Mouse (Mus musculus) WW6 (cell line): ENCODE results near the gene Atp13a4.

ENCODE experiments used
- DNase-seq: peaks from one replicate; pipeline ENCODE4 v3.0.0-alpha.2; 2013; ENCODE audit warnings: low read depth, low spot score

The Atp13a4 gene

DNA sequence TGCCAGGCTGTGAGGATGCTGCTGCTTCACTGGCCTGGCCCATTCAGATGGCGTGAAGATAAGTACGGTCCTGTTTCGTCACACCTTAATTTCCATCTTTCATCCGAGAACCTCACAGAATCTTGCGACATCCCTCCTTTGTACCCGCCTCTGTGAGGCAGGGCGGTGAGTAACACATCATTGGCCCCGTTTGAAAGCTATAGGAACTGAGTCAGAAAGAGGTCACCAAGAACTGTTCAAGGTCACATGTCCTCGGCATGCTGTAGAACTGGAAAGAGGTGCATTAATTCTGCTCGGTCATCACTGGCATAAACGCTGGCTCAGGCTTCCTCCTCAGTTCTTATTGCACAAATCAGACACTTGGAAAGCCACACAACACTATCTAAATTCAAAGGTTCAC, at the start of gene Atp13a4:
Gene Atp13a4 (minus strand): TSS at position 36 of the 400 bp plus-strand sequence.
- DNase-seq: no peak

DNA sequence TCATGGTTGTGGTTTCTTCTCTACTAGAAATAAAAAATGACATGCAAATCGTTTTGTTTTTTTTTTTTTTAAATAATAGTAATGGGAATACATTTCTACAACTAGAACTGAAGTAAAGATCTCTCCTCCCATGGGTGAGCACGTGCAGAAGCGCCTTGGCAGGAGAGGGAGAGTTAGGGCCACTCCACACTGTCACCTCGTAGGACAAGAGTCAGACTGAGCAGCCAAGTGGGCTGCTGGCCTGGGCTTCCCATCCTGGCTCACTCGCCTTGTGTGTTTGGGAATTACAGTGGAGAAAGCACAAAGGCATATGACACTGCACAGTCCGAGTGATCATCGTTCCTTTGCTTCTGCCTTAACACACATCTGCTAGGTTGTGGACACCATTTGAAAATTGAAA, 47.5 kb upstream of the Atp13a4 start:
- no peak for DNase-seq

DNA sequence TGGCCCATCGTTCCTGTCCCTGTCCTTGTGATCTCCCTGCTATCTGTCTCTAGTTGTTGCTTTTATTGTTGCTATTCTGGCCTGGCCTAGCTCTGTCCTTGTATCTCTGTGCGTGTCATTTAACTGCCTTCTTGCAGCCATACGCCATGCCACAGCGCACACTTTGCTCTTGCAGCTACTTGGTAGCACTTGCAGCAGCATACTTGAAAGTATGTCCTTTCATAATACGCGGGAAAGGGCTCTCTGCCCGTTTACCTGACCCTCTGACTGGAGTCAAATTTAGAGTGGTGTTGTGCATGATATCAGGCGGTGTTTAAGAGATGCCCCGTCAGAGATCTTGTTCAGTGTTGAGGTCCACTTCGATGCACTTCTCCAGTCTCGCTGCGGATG, 35.1 kb upstream of the Atp13a4 start:
- no peak for DNase-seq

DNA sequence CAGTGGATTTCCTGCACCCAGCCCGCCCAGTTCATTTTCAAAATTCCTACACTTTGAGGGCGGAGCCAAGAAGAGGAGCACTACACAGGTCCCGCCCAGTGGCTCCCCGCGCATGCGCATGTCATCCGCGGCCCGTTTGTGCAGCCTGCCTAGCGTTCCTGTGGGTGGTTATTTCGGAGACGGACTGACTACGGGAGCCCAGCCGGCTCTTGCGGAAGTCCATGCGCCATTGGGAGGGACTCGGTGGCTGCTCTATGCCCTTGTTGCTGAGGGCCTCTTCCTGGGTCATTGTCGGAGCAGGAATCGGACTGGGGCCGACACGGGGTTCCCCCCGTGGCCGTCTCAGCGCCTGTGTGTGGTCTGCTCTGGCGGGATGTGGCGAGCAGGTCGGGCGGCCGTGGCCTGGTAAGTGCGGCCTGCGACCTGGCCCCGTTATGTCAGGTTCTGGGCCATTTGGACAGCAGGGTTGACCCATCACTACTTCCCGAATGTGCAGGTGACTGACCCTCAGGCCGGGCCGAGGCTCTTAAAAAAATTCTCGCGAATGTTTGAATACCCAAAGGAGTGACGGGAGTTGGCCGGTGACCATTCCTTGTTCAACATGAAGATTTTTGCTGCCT, 34.6 kb upstream of the Atp13a4 start, which contains the start of gene Opa1:
Gene Opa1 (plus strand): TSS at position 168 of the 620 bp plus-strand sequence.
- peak; percentile 87 for DNase-seq

DNA sequence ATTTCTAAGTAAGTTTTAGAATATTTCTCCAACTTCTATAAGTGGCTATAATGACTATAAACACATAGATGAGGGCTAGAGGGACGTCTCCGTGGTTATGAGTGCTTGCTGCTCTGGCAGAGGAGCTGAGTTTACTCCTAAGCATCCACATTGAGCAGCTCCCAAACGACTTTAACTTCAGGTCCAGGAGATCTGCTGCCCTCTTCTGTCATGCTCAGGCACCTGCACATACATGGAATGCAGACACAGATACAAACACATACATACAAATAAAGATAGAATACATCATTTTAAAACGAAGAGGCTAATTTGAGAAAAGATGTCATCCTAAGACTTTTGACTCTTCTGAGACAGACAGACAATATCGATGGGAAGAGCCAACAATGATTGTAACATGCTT, 31.0 kb upstream of the Atp13a4 start:
- DNase-seq: no peak

DNA sequence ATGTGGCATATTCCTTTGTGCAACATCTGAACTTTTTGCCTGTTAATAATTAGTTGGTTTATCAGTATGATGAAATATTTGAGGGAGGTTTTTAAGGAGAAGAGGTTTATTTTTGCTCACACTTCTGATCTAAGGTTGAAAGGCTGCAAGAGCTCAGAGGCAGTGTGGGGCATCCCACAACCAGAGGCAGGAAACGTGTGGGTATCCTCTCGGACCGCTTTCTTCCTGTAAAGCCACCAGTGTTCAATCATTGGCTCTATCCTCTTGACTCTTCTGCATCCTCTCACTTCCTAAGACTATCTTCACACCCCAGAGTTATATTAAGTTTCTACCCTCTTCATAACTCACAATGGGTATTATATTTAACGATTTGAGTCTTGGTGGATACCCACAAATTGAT, 29.3 kb upstream of the Atp13a4 start:
- no peak for DNase-seq

DNA sequence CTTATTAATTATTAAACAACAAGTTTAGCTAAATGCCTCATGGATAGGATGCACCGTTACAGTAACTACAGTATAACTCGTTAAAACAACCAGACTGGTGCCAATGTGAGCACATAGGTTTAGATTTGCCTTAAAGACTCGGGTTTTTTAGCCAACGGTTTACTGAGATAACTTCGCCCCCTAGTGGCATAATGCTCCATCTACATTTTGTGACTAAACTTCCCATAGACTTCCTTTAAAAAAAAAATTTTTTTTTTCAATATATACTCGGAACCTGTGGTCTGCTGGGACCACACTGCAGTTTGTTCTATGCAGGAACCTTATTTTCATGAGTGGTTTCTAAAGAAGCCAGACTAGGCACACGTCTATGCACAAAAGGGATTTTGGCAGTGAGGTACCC, 16.2 kb upstream of the Atp13a4 start:
- DNase-seq: no peak

DNA sequence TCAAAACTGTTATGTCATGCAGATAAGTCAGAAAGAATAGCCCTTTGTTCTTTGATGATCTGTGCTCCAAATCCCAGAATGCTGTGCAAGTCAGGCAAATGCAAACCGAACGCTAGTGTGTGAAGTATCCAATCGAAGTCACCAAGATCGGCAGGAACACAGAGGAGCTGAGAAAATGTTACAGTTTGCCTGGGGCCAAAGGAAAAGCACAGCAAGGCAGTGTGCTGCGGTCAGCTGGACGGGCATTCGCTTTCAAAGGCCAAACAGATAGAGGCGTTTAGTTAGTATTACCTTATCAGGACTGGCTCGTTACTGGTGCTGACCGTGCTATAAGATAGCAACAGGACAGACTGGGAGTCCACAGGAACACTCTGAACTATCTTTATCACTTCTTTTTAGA, 15.8 kb upstream of the Atp13a4 start:
- peak; percentile 38 for DNase-seq

DNA sequence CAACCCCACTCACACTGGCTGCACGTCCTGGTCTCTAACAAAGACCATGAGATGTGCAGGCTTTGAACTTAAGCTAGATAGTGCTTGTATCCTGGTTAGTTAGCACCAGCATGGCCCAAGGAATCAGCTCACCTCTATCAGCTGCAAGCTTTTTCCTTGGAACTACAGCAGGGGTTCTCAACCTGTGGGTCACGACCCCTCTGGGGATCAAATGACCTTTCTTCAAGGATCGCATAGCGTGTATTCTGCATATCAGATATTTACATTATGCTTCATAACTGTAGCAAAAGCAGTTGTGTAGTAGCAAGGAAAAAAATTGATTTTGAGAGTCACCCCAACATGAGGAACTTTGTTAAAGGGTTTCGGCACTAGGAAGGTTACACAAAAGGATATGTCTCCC, 15.0 kb upstream of the Atp13a4 start:
- no peak for DNase-seq

DNA sequence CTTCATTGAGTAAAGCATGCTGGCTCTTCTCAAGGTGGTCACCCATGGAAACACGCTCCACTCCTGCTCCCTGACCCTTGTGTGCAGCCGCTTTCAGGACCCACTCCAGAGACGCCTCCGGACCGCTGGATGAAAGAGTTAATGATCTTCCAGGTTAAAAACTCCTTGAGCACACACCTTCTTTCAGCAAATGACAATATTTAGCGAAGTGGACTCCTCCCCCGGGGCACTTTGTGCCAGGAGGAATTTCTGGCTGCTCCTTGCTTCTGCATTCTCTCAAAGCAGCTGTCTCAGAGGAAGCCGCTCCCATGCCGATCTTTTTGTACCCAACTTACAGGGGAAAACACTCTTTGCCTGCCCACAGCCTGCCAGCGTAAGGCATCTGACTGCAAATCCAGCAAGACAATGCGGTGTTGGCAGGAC, 3.4 kb downstream of the Atp13a4 start:
- DNase-seq: no peak

DNA sequence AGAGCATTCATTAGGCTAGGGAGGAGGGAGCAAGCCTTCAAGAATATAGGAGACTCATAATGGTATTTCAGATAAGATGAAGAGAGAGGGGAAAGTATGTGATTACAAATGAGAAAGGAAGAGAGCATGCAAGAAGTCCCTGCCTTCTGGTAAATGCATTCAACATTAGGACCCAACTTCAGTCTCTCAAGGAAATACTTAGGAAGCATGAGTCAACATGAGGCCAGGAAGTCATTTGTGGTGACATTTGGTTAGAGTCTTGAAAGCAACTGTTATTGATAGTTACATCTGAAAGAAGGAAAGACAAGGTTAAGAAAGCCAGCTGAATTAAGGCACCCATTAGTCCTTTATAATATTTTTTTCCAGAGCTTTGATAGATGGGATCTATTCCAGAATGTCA, 4.8 kb downstream of the Atp13a4 start:
- no peak for DNase-seq

DNA sequence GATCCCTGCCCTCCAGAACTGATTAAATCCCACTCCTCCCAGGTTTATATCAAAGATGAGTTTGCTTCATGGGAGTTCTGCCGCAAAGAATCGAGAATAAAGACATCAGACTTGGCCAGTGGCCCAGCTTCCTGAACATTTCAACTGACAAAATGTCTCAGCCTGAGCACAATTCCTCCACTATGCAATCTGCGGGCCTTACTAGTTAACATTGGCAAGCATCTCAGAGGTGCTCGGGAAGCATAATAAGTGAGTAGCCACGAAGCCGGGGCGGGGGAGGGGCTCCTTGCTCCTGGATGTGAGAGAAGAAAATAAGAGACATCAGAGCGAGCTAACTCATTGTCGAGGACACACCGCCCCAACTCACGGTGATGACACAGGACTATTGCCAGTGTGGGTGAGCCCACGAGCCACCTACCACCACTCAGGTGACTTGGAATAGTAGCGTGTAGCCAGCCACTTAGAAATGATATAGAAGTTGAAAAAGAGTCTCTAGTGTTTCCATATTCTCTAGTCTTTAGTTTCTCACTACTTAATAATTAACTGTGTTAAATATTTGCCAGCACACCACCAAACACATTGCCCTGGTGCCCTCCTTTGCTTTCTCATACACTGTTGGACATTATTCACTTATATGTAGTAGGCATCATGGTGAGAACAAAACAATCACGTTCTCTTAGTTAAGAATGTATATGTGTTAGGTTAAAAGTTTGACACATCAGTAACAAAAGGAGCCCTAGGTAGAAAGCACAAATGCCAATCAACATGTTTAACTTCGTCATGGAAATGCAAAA, 8.1 kb downstream of the Atp13a4 start:
- DNase-seq: no peak

DNA sequence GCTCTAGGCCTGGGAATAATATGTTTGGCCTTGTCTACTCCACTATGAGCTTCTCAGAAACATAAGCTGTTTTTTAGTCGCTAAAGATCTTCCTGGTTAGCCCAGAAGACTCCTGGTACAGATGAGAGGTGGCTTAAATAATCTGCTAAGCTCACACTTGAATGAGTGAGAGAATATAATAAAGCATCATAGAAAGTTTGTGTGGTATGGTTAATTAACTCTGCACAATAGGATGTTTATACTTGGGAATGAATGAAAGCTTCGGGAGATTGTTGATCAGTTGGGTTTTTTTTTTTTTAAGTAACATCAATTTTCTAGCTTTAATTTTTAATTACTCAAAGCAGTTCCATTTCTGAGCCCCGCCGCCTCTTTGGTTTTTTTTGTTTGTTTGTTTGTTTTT, 8.8 kb downstream of the Atp13a4 start:
- DNase-seq: no peak

DNA sequence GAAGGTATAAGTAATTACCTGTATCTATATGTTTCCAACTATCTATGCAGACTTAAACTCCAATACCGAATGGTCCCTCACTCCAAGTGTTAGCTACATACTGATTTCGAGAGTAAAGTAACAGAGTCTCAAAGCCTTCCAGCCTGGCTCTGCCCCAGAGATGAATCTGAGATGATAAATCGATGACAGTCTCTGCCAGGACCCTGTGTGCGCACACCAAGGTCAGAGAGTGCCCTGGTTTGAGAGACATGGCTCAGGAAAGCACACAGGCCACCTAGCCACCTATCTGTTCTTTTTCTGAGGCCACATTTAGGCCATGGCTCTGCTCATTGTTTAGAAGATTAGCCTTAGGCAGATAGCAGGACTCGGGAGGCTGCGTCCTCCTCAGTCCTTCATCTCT, 11.0 kb downstream of the Atp13a4 start:
- no peak for DNase-seq

DNA sequence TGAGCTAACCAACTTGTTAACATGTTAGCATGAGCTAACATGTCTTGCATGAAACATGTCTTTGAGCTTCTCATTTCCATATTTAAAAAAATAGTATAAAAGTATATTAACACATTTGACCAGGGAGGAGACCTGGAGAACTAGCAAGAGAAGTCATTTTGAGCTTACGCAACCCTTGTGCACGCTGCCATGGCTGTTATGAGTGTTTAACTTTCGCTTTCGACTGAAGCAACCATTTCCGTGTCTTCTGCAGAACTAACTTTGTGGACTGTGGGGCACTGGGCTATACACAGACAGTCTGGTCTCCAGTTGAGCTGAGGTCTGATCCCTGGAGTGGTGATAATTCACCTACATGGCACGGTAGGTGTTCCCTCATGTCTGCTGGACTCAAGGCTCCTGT, 17.6 kb downstream of the Atp13a4 start:
- DNase-seq: no peak

DNA sequence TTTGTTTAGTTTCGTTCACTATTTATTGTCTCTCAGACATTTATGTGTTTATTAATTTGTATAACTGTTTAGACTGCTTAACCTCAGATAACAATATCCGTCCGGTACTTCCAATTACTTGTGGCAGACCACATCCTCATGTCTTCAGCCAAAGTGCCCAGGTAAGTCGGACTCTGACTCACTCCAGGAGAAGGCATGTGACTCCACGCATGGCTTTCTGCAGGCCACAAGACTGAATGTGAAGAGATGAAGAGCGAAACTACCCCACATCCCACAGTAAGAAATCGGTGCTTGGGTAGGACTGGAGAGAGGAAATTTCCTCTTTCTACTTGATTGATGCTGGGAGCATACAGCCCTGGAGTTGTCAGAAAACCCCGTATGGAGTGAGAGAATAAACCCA, 18.1 kb downstream of the Atp13a4 start:
- no peak for DNase-seq

DNA sequence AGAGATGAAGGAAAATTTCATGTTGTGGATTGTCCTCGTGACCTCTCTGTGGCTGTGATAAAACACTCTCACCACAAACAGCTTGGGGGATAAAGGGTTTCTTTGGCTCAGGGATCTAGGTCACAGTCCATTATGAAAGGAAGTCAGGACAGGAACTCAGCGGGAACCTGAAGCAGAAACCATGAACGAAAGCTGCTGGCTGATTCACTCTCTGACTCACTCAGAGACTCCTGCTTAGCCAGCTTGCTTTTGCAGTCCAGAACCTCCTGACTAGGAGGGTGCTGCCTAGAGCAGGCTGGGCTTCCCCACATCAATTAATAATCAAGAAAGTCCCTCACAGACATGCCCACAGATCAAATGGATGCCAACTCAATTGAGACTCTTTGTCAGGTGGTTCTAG, 32.2 kb downstream of the Atp13a4 start:
- no peak for DNase-seq

DNA sequence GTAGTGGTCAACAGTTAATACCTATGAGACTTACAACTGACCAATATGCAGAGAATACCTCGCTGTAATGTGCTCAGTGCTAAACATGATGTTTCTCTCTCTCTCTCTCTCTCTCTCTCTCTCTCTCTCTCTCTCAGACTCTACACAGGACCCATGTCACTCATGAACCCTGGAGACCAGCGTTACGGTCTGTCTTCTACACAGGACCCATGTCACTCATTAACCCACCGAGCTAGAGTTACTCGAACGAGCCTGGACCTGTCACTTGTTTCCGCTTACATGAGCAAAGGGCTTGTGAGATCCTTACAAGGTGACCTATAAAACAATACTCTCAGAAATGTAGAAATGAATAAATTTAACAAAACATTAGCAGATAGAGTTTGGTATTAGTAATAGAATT, 33.9 kb downstream of the Atp13a4 start:
- no peak for DNase-seq

DNA sequence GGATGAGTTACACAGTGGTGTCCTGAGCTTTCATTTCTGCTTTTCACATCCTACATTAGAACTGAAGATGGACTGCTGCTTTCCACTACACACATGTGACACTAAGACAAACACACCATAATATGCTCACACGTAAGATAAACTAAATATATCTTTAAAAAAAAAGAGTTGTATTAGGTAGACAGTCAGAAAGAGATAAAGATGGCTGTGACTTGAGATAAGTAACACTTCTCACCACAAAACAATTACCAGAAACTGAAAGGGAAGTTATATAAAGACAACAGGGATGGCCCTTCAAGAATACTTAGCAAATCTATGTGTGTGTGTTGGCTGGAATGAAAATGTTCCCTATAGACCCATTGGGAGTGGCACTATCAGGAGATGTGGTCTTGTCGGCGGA, 34.8 kb downstream of the Atp13a4 start:
- DNase-seq: no peak

DNA sequence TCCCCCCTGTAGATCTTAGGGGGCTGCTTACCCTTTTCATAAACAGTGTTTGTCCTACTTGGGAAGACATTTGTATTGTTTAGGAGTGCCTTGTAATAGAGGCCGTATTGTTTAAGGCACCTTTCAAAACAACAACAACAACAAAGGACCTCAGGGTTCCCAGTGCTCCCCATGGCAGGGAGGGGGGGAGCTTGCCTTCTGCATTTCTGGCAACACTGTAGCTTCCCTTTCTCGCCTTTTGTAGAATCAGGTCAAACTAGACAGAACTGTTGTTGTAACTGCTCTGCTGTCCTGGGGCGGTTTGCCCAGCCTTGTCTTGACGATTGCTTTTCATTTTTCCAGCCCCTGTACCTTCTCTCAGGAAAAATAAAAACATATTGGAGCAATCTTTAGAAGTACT, 40.0 kb downstream of the Atp13a4 start:
- no peak for DNase-seq

DNA sequence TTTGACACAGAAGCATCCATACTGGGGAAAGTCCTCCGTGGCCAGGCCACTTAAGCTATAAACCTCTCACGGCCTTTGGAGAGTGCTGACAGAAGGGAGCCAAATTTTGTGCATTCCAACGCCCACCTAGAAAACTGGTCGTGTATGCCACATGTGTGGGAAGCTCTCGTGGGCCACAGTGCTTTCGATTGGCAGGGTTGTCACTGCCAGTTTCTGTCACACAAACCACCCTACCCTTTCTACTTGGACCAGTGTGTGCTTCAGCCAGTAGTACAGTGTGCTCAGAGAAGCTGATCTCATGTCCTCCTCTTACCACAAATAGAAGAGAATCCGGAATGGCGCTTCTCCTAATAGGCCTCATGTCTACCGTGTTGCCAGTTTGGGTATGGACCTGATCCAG, 40.5 kb downstream of the Atp13a4 start:
- no peak for DNase-seq

DNA sequence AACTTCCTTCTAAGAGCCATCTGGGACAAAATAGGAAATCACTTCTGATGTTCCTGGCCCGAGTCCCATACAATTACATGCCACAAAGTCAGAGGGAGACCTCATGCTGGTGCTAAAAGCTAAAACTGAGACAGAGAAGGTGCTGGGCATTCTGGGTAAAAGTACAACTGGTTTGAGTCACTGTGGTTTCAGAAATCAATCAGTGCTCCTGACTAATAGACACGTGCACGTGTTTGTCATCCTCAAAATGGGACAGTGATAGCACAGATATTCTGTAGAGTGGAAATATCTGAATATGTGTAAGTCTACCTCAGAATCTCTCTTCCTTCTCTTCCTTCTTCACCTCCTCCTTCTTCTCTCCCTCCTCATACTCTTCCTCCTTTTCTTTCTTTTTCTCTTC, 53.6 kb downstream of the Atp13a4 start:
- DNase-seq: no peak

DNA sequence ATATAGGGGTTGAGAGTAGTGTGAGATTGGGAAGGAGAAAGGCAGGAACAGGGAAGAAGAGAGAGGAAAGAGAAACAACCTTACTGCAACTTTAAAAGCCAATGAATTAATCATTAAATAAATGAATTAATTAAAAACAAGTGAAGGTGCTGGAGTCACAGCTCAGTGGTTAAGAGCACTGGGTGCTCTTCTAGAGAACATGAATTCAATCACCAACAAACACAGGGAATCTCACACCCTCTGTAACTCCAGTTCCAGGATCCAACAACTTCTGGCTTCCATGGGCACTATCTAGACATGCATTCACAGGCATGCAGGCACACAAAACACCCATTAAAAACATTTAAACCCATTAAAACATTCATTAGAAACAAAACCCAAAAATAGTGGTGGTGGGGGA, 63.2 kb downstream of the Atp13a4 start:
- DNase-seq: no peak
